Mouse (Mus musculus): ENCODE results near the gene Gstm3.
"Not testable (repeated sequence)": the region's sequence is repeated elsewhere in the genome, so short reads cannot be mapped to it uniquely, and the experiment has no call there.

GRCm38 (mm10) chr3:107985141-107985540 is 16.1 kb upstream of the Gstm3 start:
- TF ChIP-seq CTCF (IDR thresholded peaks at IDR 0.05 in 2 of 3, conservative IDR thresholded peaks at IDR 0.05 in 1 of 3; ENCODE audit: control insufficient read depth in 1 of 3, insufficient read depth in 1 of 3, low read depth in 2 of 3, low read length in 3 of 3, poor library complexity in 1 of 3, severe bottlenecking in 1 of 3); ELF1 (IDR thresholded peaks at IDR 0.05; ENCODE audit: low read depth, low read length); POLR2A (IDR thresholded peaks at IDR 0.05; ENCODE audit: control insufficient read depth in 1 of 2, insufficient read depth in 1 of 2, low read depth in 1 of 2, low read length in 2 of 2, poor library complexity in 1 of 2); UBTF (IDR thresholded peaks at IDR 0.05; ENCODE audit: borderline replicate concordance, insufficient read depth, low read depth, low read length); NELFE (IDR thresholded peaks at IDR 0.05; ENCODE audit: low read depth, low read length); TAL1 (IDR thresholded peaks at IDR 0.05; ENCODE audit: low read length); MAX (IDR thresholded peaks at IDR 0.05; ENCODE audit: low read length); MEF2A (IDR thresholded peaks at IDR 0.05; ENCODE audit: extremely low read depth, insufficient replicate concordance, low read depth, low read length, poor library complexity, severe bottlenecking); TCF12 (IDR thresholded peaks at IDR 0.05; ENCODE audit: low read depth, low read length): not testable (repeated sequence)
